Mouse (Mus musculus): Measurements from ENCODE around the gene Brdt.

GRCm38 (mm10) chr5:107371335-107371734 is 40.4 kb downstream of the Brdt start:
- TF ChIP-seq CTCF (IDR thresholded peaks at IDR 0.05; ENCODE audit: insufficient read depth, low read length) (no peak), POLR2A (IDR thresholded peaks at IDR 0.05; ENCODE audit: borderline replicate concordance, extremely low read depth, low read depth, low read length) (no peak)

Data from lung, adult 2 months (tissue).